Mouse (Mus musculus) C2C12 (cell line): ENCODE data around the gene Rpl34.

Experiments
- CTCF ChIP-seq: IDR thresholded peaks from one replicate; pipeline ENCODE4 v1.5.1; 2011; ENCODE audit not compliant: control insufficient read depth, insufficient read depth, insufficient read length
- FOSL1 ChIP-seq: IDR thresholded peaks from one replicate; pipeline ENCODE4 v1.8.0; 2011; ENCODE audit warnings: mild to moderate bottlenecking, low read length; ENCODE audit not compliant: poor library complexity, insufficient read depth, severe bottlenecking
- MAX ChIP-seq: IDR thresholded peaks from one replicate; pipeline ENCODE4 v1.6.1; 2011; ENCODE audit warnings: mild to moderate bottlenecking, control low read depth
- MYOG ChIP-seq: IDR thresholded peaks from one replicate; pipeline ENCODE4 v1.6.1; 2011; ENCODE audit not compliant: control insufficient read depth, insufficient read length; ENCODE audit errors: extremely low read depth
- USF1 ChIP-seq: IDR thresholded peaks from one replicate; pipeline ENCODE4 v1.6.1; 2011; ENCODE audit warnings: low read depth, mild to moderate bottlenecking, control low read depth, moderate library complexity

DNA sequence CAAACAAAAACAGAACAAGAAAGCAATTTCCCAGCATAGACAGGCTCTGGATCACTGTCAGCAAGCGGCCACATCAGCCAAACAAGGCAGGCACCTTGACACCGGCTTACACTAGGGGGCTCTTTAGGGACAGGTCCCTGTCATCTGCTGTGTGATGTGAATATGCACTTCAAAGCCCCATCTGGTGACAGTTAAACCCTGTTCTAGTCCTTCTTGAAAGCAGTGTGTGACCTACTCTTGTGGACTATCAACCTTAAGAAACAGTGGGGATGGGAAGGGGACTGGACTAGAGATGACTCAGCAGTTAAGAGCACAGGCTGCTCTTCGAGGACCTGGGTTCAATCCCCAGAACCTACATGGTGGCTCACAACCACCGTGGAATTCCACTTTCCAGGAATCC lies 32.6 kb downstream of the Rpl34 start:
- TF ChIP-seq FOSL1, result no peak
- no peak for TF ChIP-seq CTCF
- no peak for TF ChIP-seq USF1
- TF ChIP-seq MYOG, result no peak
- TF ChIP-seq MAX, result no peak
